Mouse (Mus musculus): Measurements from ENCODE around the gene Dcaf8.

- no peak for TF ChIP-seq CTCF (IDR thresholded peaks at IDR 0.05; ENCODE audit: extremely low read depth, insufficient read depth, low read length)
- no peak for TF ChIP-seq POLR2A (IDR thresholded peaks at IDR 0.05; ENCODE audit: extremely low read depth, insufficient read depth, low read length)
Observed at GRCm38 (mm10) chr1:172204814-172205740, 57.2 kb downstream of the Dcaf8 start.
